ENCODE assay signal across 10 mouse cellular contexts in the genomic region with DNA sequence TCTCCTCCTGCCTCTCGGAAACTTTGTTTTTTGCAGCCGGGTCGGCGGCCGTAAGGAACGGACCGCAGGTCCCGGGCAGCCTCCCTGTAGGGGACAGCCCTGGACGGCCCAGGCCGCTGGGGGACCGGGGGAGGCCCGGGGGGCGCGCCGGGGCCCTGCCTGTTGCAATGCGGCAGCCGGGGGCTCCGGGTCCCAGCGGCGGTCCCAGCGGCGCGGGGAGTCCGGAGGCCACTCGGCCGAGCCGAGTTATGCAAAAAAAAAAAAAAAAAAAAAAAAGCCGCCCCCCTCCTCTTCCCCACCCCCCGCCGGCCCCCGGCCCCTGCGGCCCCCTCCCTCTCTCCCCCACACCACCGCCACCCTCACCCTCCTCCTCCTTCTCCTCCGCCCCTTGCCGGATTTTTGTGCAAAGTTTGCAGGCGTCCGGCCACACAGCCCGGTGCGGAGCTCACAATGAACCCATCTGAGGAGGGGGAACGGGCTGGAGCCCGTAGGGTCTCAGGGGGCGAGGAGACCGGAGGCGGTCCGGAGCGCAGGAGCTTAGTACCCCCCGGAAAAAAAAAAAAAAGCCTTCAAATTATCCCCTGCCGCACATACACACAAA. TPM values are rescaled to one million over a fixed set of nuclear protein-coding genes. Genes with fewer than 3 reads are reported as not detected.
DNase-seq lines count a peak whose midpoint lies in the region; ATAC-seq and TF ChIP-seq lines count a peak whose summit lies in the region.
"Had no signal": no experiment of that assay in that cellular context is flagged by ENCODE, and none has a peak within 500 bp of the region (broad histone marks: within the 10 kb centered on the region; RNA-seq: fewer than 3 reads in every experiment).

A gene (minus strand): TSS at position 276 of the 601 bp plus-strand sequence.

- H3K36me3 ChIP-seq in kidney, adult 2 months (ENCODE audit: control insufficient read depth, insufficient read depth, low read length): no peaks in the 10 kb centered on the region
- no peaks in the 10 kb centered on the region for H3K36me3 ChIP-seq in forebrain, embryonic 11.5 days (ENCODE audit: control insufficient read depth, insufficient read depth, low read length)
- no peaks in the 10 kb centered on the region for H3K36me3 ChIP-seq in hindbrain, embryonic 12.5 days
- no peaks in the 10 kb centered on the region for H3K36me3 ChIP-seq in limb, embryonic 14.5 days (ENCODE audit: control insufficient read depth, insufficient read depth, low read length)
- no peaks in the 10 kb centered on the region for H3K36me3 ChIP-seq in neural tube, embryonic 15.5 days
- H3K36me3 ChIP-seq: G1E had no signal

- H3K4me1 ChIP-seq in kidney, adult 2 months (ENCODE audit: control insufficient read depth, insufficient read depth, low read length): no peaks in the 10 kb centered on the region
- H3K4me1 ChIP-seq in forebrain, embryonic 11.5 days (replicated peaks; ENCODE audit: control insufficient read depth, insufficient read depth, low read length): peaks cover 32% of the 10 kb centered on the region
- peaks cover 68% of the 10 kb centered on the region for H3K4me1 ChIP-seq in hindbrain, embryonic 12.5 days
- peaks cover 41% of the 10 kb centered on the region for H3K4me1 ChIP-seq in limb, embryonic 14.5 days (ENCODE audit: control insufficient read depth, insufficient read depth, low read length)
- H3K4me1 ChIP-seq in neural tube, embryonic 15.5 days: peaks cover 66% of the 10 kb centered on the region

- peak within 1 kb of the TSS; percentile 96 for H3K4me2 ChIP-seq in forebrain, embryonic 11.5 days (ENCODE audit: low read depth, low read length, severe bottlenecking)
- peak within 1 kb of the TSS; percentile 93 for H3K4me2 ChIP-seq in hindbrain, embryonic 12.5 days (replicated peaks)
- H3K4me2 ChIP-seq in limb, embryonic 14.5 days (replicated peaks; ENCODE audit: low read depth, low read length, severe bottlenecking): peak within 1 kb of the TSS; percentile 95
- peak within 1 kb of the TSS; percentile 79 for H3K4me2 ChIP-seq in neural tube, embryonic 15.5 days

- ATAC-seq in forebrain, embryonic 11.5 days (replicated peaks; ENCODE audit: low FRiP score): peak; percentile 21; the same call in 1 of the 2 replicates
- peak; percentile 2; the same call in 1 of the 2 replicates for ATAC-seq in hindbrain, embryonic 12.5 days (ENCODE audit: low FRiP score)
- peak; percentile 41 for ATAC-seq in limb, embryonic 14.5 days (ENCODE audit: low FRiP score, low read depth)
- no peak; the same call in 1 of the 2 replicates for ATAC-seq in neural tube, embryonic 15.5 days (ENCODE audit: low FRiP score)

- H3K4me3 ChIP-seq in kidney, adult 2 months (ENCODE audit: insufficient read depth, low read depth, low read length): peak within 1 kb of the TSS; percentile 68
- H3K4me3 ChIP-seq in forebrain, embryonic 11.5 days (ENCODE audit: low read depth, low read length): peak within 1 kb of the TSS; percentile 94
- H3K4me3 ChIP-seq in hindbrain, embryonic 12.5 days: peak within 1 kb of the TSS; percentile 90
- H3K4me3 ChIP-seq in limb, embryonic 14.5 days (replicated peaks; ENCODE audit: low read length): peak within 1 kb of the TSS; percentile 89
- H3K4me3 ChIP-seq in neural tube, embryonic 15.5 days (replicated peaks): peak within 1 kb of the TSS; percentile 82

- H3K9me3 ChIP-seq in forebrain, embryonic 11.5 days (ENCODE audit: control insufficient read depth, low read length): no peaks in the 10 kb centered on the region
- H3K9me3 ChIP-seq in hindbrain, embryonic 12.5 days (replicated peaks): no peaks in the 10 kb centered on the region
- no peaks in the 10 kb centered on the region for H3K9me3 ChIP-seq in limb, embryonic 14.5 days (ENCODE audit: control insufficient read depth, low read length)
- no peaks in the 10 kb centered on the region for H3K9me3 ChIP-seq in neural tube, embryonic 15.5 days (replicated peaks)

- peak within 1 kb of the TSS; percentile 73 for H3K27ac ChIP-seq in kidney, adult 2 months (ENCODE audit: insufficient read depth, low read depth, low read length)
- peak within 1 kb of the TSS; percentile 97 for H3K27ac ChIP-seq in forebrain, embryonic 11.5 days (ENCODE audit: low read depth, low read length)
- H3K27ac ChIP-seq in hindbrain, embryonic 12.5 days: peak within 1 kb of the TSS; percentile 99
- H3K27ac ChIP-seq in limb, embryonic 14.5 days (replicated peaks; ENCODE audit: low read depth, low read length): peak within 1 kb of the TSS; percentile 98
- H3K27ac ChIP-seq in neural tube, embryonic 15.5 days (replicated peaks): peak within 1 kb of the TSS; percentile 94
- H3K27ac ChIP-seq: macrophage had no signal

- H3K27me3 ChIP-seq in kidney, adult 2 months (replicated peaks; ENCODE audit: control insufficient read depth, insufficient read depth, low read length): no peaks in the 10 kb centered on the region; the same call in 1 of the 2 replicates
- H3K27me3 ChIP-seq in forebrain, embryonic 11.5 days (ENCODE audit: control insufficient read depth, insufficient read depth, low read length): peaks cover 3% of the 10 kb centered on the region; the same call in 1 of the 2 replicates
- H3K27me3 ChIP-seq in hindbrain, embryonic 12.5 days: peaks cover 10% of the 10 kb centered on the region
- H3K27me3 ChIP-seq in limb, embryonic 14.5 days (ENCODE audit: control insufficient read depth, insufficient read depth, low read length): peaks cover 18% of the 10 kb centered on the region; the same call in 1 of the 2 replicates
- H3K27me3 ChIP-seq in neural tube, embryonic 15.5 days (replicated peaks): peaks cover 10% of the 10 kb centered on the region; the same call in 1 of the 2 replicates

- 2% methylated on average over 41 of the region's 48 CpGs for WGBS in kidney, adult 2 months
- under 1% methylated on average over 38 of the region's 48 CpGs for WGBS in forebrain, embryonic 11.5 days
- WGBS in hindbrain, embryonic 12.5 days: 1% methylated on average over 37 of the region's 48 CpGs
- under 1% methylated on average over 24 of the region's 48 CpGs for WGBS in limb, embryonic 14.5 days
- WGBS in neural tube, embryonic 15.5 days: 0% methylated on average over 28 of the region's 48 CpGs

- DNase-seq in kidney, adult 2 months: peak; percentile 29
- no peak for DNase-seq in kidney, adult 8-10 months
- peak; percentile 64 for DNase-seq in adipocyte (ENCODE audit: low spot score)
- DNase-seq in forebrain, embryonic 11.5 days (ENCODE audit: low spot score): peak; percentile 88
- peak; percentile 60 for DNase-seq in limb, embryonic 14.5 days (ENCODE audit: low spot score)
- DNase-seq in thymus, postnatal 36 days: no peak

- H3K9ac ChIP-seq in forebrain, embryonic 11.5 days (ENCODE audit: low read length): peak within 1 kb of the TSS; percentile 98
- peak within 1 kb of the TSS; percentile 98 for H3K9ac ChIP-seq in hindbrain, embryonic 12.5 days
- H3K9ac ChIP-seq in limb, embryonic 14.5 days (ENCODE audit: low read depth, low read length, severe bottlenecking): peak within 1 kb of the TSS; percentile 97
- H3K9ac ChIP-seq in neural tube, embryonic 15.5 days (replicated peaks): peak within 1 kb of the TSS; percentile 91

- no peak for TF ChIP-seq POLR2A in kidney, adult 2 months (IDR thresholded peaks at IDR 0.05; ENCODE audit: low read depth, low read length)
- peak; percentile 75; the same call in 1 of the 2 replicates for TF ChIP-seq POLR2A in limb, embryonic 14.5 days (IDR thresholded peaks at IDR 0.05; ENCODE audit: borderline replicate concordance, extremely low read depth, insufficient read depth, insufficient read length)

- no peak for TF ChIP-seq CTCF in kidney, adult 2 months (conservative IDR thresholded peaks at IDR 0.05; ENCODE audit: insufficient read depth, insufficient read length, low read depth, low read length)

RNA-seq across cellular contexts. Expression of the gene that starts here (rescaled TPM):
- 4.1 and 5.6 TPM in 2 replicates for polyA plus RNA-seq in kidney, adult 2 months (2012; rRNA removed)
- polyA plus RNA-seq in forebrain, embryonic 11.5 days (2014; fragmentation: Nextera tagmentation; extraction: Ambion mirVana): 42.1 and 44.8 TPM in 2 replicates
- 58.1 and 63.0 TPM in 2 replicates for polyA plus RNA-seq in hindbrain, embryonic 12.5 days (2016; fragmentation: Nextera tagmentation; extraction: Ambion mirVana)
- 46.4 and 59.9 TPM in 2 replicates for polyA plus RNA-seq in limb, embryonic 14.5 days (2012; rRNA removed)
- 24.4 and 33.2 TPM in 2 replicates for polyA plus RNA-seq in limb, embryonic 14.5 days (2014; fragmentation: Nextera tagmentation; extraction: Ambion mirVana)
- 16.5 and 18.5 TPM in 2 replicates for polyA plus RNA-seq in neural tube, embryonic 15.5 days (2015; fragmentation: Nextera tagmentation; extraction: Ambion mirVana)
- polyA plus RNA-seq: G1E, macrophage had no signal

Comparison
In these comparisons a context has a peak if more than half of its experiments do, and no peak if none do; other contexts are left out.
1. DNase-seq: peak in kidney, adult 2 months (single experiment), adipocyte (single experiment), forebrain, embryonic 11.5 days (single experiment) and limb, embryonic 14.5 days (single experiment); none in kidney, adult 8-10 months (0 of 2) and thymus, postnatal 36 days (0 of 2).
2. Peak in every context shown above with its lines, with median percentiles within 50 percentile points of each other: H3K27ac ChIP-seq, H3K4me3 ChIP-seq, H3K4me2 ChIP-seq and H3K9ac ChIP-seq.